Mouse (Mus musculus) bone marrow, adult 2 months (tissue): Measurements from ENCODE around the gene Bbs4. TPM values are rescaled to one million over a fixed set of nuclear protein-coding genes. Genes with fewer than 3 reads are reported as not detected.

Experiments
- H3K27ac ChIP-seq: fragments of 200-500 bp; 2 replicates; pipeline ENCODE4 v1.5.1; 2012; ENCODE audit warnings: low read depth, mild to moderate bottlenecking, control low read depth, inconsistent platforms, low read length; ENCODE audit not compliant: control insufficient read depth, poor library complexity, insufficient read depth
- H3K4me1 ChIP-seq: fragments of 200-500 bp; 2 replicates; pipeline ENCODE4 v1.6.1; 2011; ENCODE audit warnings: low read length; ENCODE audit not compliant: control insufficient read depth, insufficient read depth
- H3K4me3 ChIP-seq: fragments of 200-500 bp; replicated peaks from 2 replicates; pipeline ENCODE3; 2011; ENCODE audit warnings: mild to moderate bottlenecking, low read depth, low read length, control low read depth; ENCODE audit not compliant: control insufficient read depth
- CTCF ChIP-seq: fragments of 200-500 bp; IDR thresholded peaks from 2 replicates; pipeline ENCODE4 v1.5.1; 2011; ENCODE audit warnings: low read length, control low read depth; ENCODE audit not compliant: control insufficient read depth, insufficient read depth
- POLR2A ChIP-seq: fragments of 200-500 bp; IDR thresholded peaks from 2 replicates; pipeline ENCODE4 v1.6.1; 2011; ENCODE audit warnings: low read depth, mild to moderate bottlenecking, control low read depth, low read length, borderline replicate concordance; ENCODE audit not compliant: control insufficient read depth
- WGBS: fragments of 180-500 bp; shearing (Covaris S2); methylation state at CpG from one replicate; pipeline ENCODE4 v1.1.7; 2018; 5-methylcytosine and 5-hydroxymethylcytosine counted together
- polyA plus RNA-seq: library from polyadenylated mRNA; stranded (reverse); fragments of >200 nt; gene quantifications from 2 replicates; pipeline ENCODE4 v1.2.4, GENCODE M21; 2011; ENCODE audit warnings: low replicate concordance; ENCODE audit not compliant: missing spikeins, insufficient read depth, insufficient read length

Gene Bbs4
- polyA plus RNA-seq, 1 experiment: 4.5 TPM

GRCm38 (mm10) chr9:59316206-59316605, 37.1 kb downstream of the Bbs4 start:
- 81% methylated on average over 3 of the region's 3 CpGs for WGBS
- Histone ChIP-seq H3K27ac (no peak overlapping the region), H3K4me3 (no peak overlapping the region), H3K4me1 (no peaks in the 10 kb centered on the region; the same call in 1 of the 2 replicates)
- TF ChIP-seq POLR2A: no peak
- TF ChIP-seq CTCF: no peak

- Histone ChIP-seq H3K27ac (no peak overlapping the region), H3K4me1 (no peaks in the 10 kb centered on the region; the same call in 1 of the 2 replicates), H3K4me3 (no peak overlapping the region)
- TF ChIP-seq CTCF (no peak), POLR2A (no peak)
- WGBS: 82% methylated on average over 3 of the region's 3 CpGs
These were observed 42.0 kb downstream of the Bbs4 start for GRCm38 (mm10) chr9:59311284-59311670.

GRCm38 (mm10) chr9:59310582-59311283, 42.6 kb downstream of the Bbs4 start:
- WGBS: 90% methylated on average over 8 of the region's 8 CpGs

GRCm38 (mm10) chr9:59307890-59308289, 45.4 kb downstream of the Bbs4 start:
- TF ChIP-seq POLR2A: no peak
- TF ChIP-seq CTCF: no peak

More at GRCm38 (mm10) chr9:59310582-59311283, 42.6 kb downstream of the Bbs4 start:
- Histone ChIP-seq H3K4me1 (no peaks in the 10 kb centered on the region; the same call in 1 of the 2 replicates), H3K27ac (no peak overlapping the region), H3K4me3 (no peak overlapping the region)
- TF ChIP-seq POLR2A: no peak
- TF ChIP-seq CTCF: no peak

GRCm38 (mm10) chr9:59296419-59296818, 56.9 kb downstream of the Bbs4 start:
- TF ChIP-seq CTCF: no peak
- no peak for TF ChIP-seq POLR2A
- 60% methylated on average over 2 of the region's 2 CpGs for WGBS
- Histone ChIP-seq H3K4me3 (no peak overlapping the region), H3K4me1 (no peaks in the 10 kb centered on the region; the same call in 1 of the 2 replicates), H3K27ac (no peak overlapping the region)

More at GRCm38 (mm10) chr9:59307890-59308289, 45.4 kb downstream of the Bbs4 start:
- WGBS: 43% methylated on average over 2 of the region's 2 CpGs
- H3K4me3 ChIP-seq: no peak overlapping the region
- no peaks in the 10 kb centered on the region; the same call in 1 of the 2 replicates for H3K4me1 ChIP-seq
- H3K27ac ChIP-seq: no peak overlapping the region

GRCm38 (mm10) chr9:59292493-59292875, 60.8 kb downstream of the Bbs4 start:
- WGBS: 20% methylated on average over 3 of the region's 3 CpGs
- Histone ChIP-seq H3K27ac (peak overlapping the region; percentile 71; the same call in 1 of the 2 replicates), H3K4me3 (peak overlapping the region; percentile 71), H3K4me1 (peaks cover 3% of the 10 kb centered on the region)
- TF ChIP-seq POLR2A (no peak), CTCF (no peak)

- H3K27ac ChIP-seq: peak overlapping the region; percentile 97
- under 1% methylated on average over 50 of the region's 50 CpGs for WGBS
- peak overlapping the region; percentile 88 for H3K4me3 ChIP-seq
- TF ChIP-seq POLR2A: no peak
- no peak for TF ChIP-seq CTCF
- H3K4me1 ChIP-seq: peaks cover 3% of the 10 kb centered on the region
These were observed 61.4 kb downstream of the Bbs4 start for GRCm38 (mm10) chr9:59291688-59292492.

- under 1% methylated on average over 58 of the region's 58 CpGs for WGBS
- peaks cover 6% of the 10 kb centered on the region for H3K4me1 ChIP-seq
- peak within 1 kb of the TSS; percentile 97 for H3K27ac ChIP-seq
- peak within 1 kb of the TSS; percentile 88 for H3K4me3 ChIP-seq
- TF ChIP-seq POLR2A (peak; percentile 99), CTCF (peak; percentile 68)
These were observed 62.2 kb downstream of the Bbs4 start, which contains the start of gene Adpgk for GRCm38 (mm10) chr9:59290957-59291687. Gene Adpgk (plus strand): TSS chr9:59291558.
